Mouse (Mus musculus): ENCODE data around the gene Fbxo44.
"Not testable (repeated sequence)": the region's sequence is repeated elsewhere in the genome, so short reads cannot be mapped to it uniquely, and the experiment has no call there.

Gene Fbxo44

GRCm38 (mm10) chr4:148130561-148131413, 29.5 kb downstream of the Fbxo44 start, which contains the start of gene Draxin:
Gene Draxin, minus strand, starts transcription at chr4:148130698.
- DNase-seq (ENCODE audit: low spot score), result peak; percentile 83

GRCm38 (mm10) chr4:148130133-148130532, 30.1 kb downstream of the Fbxo44 start, which contains the start of gene Mad2l2:
Gene Mad2l2, plus strand, starts transcription at chr4:148130384.
- DNase-seq (ENCODE audit: low spot score), result no peak

- DNase-seq (ENCODE audit: low spot score), result no peak
These were observed 31.6 kb downstream of the Fbxo44 start for GRCm38 (mm10) chr4:148128672-148129071.

GRCm38 (mm10) chr4:148128241-148128640, 32.0 kb downstream of the Fbxo44 start:
- no peak for DNase-seq (ENCODE audit: low spot score)

- DNase-seq (ENCODE audit: low spot score), result peak; percentile 32
These were observed 37.6 kb downstream of the Fbxo44 start for GRCm38 (mm10) chr4:148122694-148123066.

GRCm38 (mm10) chr4:148121982-148122693, 38.1 kb downstream of the Fbxo44 start:
- DNase-seq (ENCODE audit: low spot score), result peak; percentile 38

- DNase-seq (ENCODE audit: low spot score), result no peak
These were observed 38.9 kb downstream of the Fbxo44 start for GRCm38 (mm10) chr4:148121362-148121761.

GRCm38 (mm10) chr4:148120555-148120954, 39.7 kb downstream of the Fbxo44 start:
- no peak for DNase-seq (ENCODE audit: low spot score)

- not testable (repeated sequence) for DNase-seq (ENCODE audit: low spot score)
These were observed 40.7 kb downstream of the Fbxo44 start for GRCm38 (mm10) chr4:148119578-148119977.

GRCm38 (mm10) chr4:148117392-148117791, 42.9 kb downstream of the Fbxo44 start:
- DNase-seq (ENCODE audit: low spot score), result no peak

- peak; percentile 34 for DNase-seq (ENCODE audit: low spot score)
These were observed 43.6 kb downstream of the Fbxo44 start for GRCm38 (mm10) chr4:148116657-148117056.

- peak; percentile 77 for DNase-seq (ENCODE audit: low spot score)
These were observed 44.8 kb downstream of the Fbxo44 start for GRCm38 (mm10) chr4:148115467-148115866.

- peak; percentile 94 for DNase-seq (ENCODE audit: low spot score)
These were observed 45.4 kb downstream of the Fbxo44 start for GRCm38 (mm10) chr4:148114758-148115391.

GRCm38 (mm10) chr4:148112519-148112918, 47.8 kb downstream of the Fbxo44 start:
- no peak for DNase-seq (ENCODE audit: low spot score)

- no peak for DNase-seq (ENCODE audit: low spot score)
These were observed 51.1 kb downstream of the Fbxo44 start for GRCm38 (mm10) chr4:148109215-148109614.

- DNase-seq (ENCODE audit: low spot score), result no peak
These were observed 51.6 kb downstream of the Fbxo44 start for GRCm38 (mm10) chr4:148108565-148109100.

- DNase-seq (ENCODE audit: low spot score), result peak; percentile 69
These were observed 52.5 kb downstream of the Fbxo44 start for GRCm38 (mm10) chr4:148107621-148108291.

GRCm38 (mm10) chr4:148104146-148104545, 56.1 kb downstream of the Fbxo44 start:
- no peak for DNase-seq (ENCODE audit: low spot score)
